ENCODE assay signal across 11 mouse cellular contexts in genomic region chr5:140251989-140252388, GRCm38 (mm10).
DNase-seq lines count a peak whose midpoint lies in the region; ATAC-seq and TF ChIP-seq lines count a peak whose summit lies in the region.
"Had no signal": no experiment of that assay in that cellular context is flagged by ENCODE, and none has a peak within 500 bp of the region (broad histone marks: within the 10 kb centered on the region; RNA-seq: fewer than 3 reads in every experiment).

No protein-coding gene starts in this region.

- H3K4me1 ChIP-seq in forebrain, embryonic 14.5 days (ENCODE audit: control insufficient read depth, insufficient read depth, low read length): no peaks in the 10 kb centered on the region; the same call in 1 of the 2 replicates
- peaks cover 18% of the 10 kb centered on the region for H3K4me1 ChIP-seq in forebrain, embryonic 12.5 days
- no peaks in the 10 kb centered on the region for H3K4me1 ChIP-seq in heart, embryonic 11.5 days (ENCODE audit: control insufficient read depth, insufficient read depth, low read length)
- H3K4me1 ChIP-seq: embryonic facial prominence, embryonic 12.5 days; liver, embryonic 15.5 days had no signal

- H3K4me2 ChIP-seq in forebrain, embryonic 14.5 days (ENCODE audit: low read length): no peak overlapping the region
- H3K4me2 ChIP-seq in forebrain, embryonic 12.5 days: no peak overlapping the region
- no peak overlapping the region for H3K4me2 ChIP-seq in heart, embryonic 11.5 days
- H3K4me2 ChIP-seq: embryonic facial prominence, embryonic 12.5 days; liver, embryonic 15.5 days had no signal

- H3K27me3 ChIP-seq in forebrain, embryonic 14.5 days (replicated peaks; ENCODE audit: control insufficient read depth, insufficient read depth, low read length): no peaks in the 10 kb centered on the region
- H3K27me3 ChIP-seq in forebrain, embryonic 12.5 days: no peaks in the 10 kb centered on the region
- peaks cover 18% of the 10 kb centered on the region for H3K27me3 ChIP-seq in heart, embryonic 11.5 days (ENCODE audit: control insufficient read depth, insufficient read depth, low read length)
- H3K27me3 ChIP-seq: embryonic facial prominence, embryonic 12.5 days; liver, embryonic 15.5 days had no signal

- H3K4me3 ChIP-seq in forebrain, embryonic 14.5 days (ENCODE audit: low read depth, low read length): no peak overlapping the region
- no peak overlapping the region for H3K4me3 ChIP-seq in forebrain, embryonic 12.5 days (replicated peaks)
- no peak overlapping the region for H3K4me3 ChIP-seq in heart, embryonic 11.5 days (ENCODE audit: low read depth, low read length)
- H3K4me3 ChIP-seq: embryonic facial prominence, embryonic 12.5 days; liver, embryonic 15.5 days had no signal

- peak; percentile 50; the same call in 1 of the 2 replicates for ATAC-seq in forebrain, embryonic 14.5 days
- no peak for ATAC-seq in forebrain, embryonic 12.5 days (ENCODE audit: low FRiP score)
- no peak for ATAC-seq in heart, embryonic 11.5 days (replicated peaks; ENCODE audit: insufficient number of reproducible peaks, low FRiP score, low TSS enrichment)

- H3K27ac ChIP-seq in forebrain, embryonic 14.5 days (ENCODE audit: low read depth, low read length): peak overlapping the region; percentile 5; the same call in 1 of the 2 replicates
- no peak overlapping the region for H3K27ac ChIP-seq in forebrain, embryonic 12.5 days
- H3K27ac ChIP-seq in heart, embryonic 11.5 days (ENCODE audit: low read depth, low read length): no peak overlapping the region
- H3K27ac ChIP-seq: embryonic facial prominence, embryonic 12.5 days; liver, embryonic 15.5 days had no signal

- peak; percentile 52 for DNase-seq in forebrain, embryonic 14.5 days (ENCODE audit: low spot score)
- peak; percentile 28 to 56 for DNase-seq in layer of hippocampus, adult 18-20 months (ENCODE audit: low spot score in 2 of 2)
- no peak for DNase-seq in layer of hippocampus, postnatal 25 days (ENCODE audit: extremely low spot score in 1 of 2, low spot score in 1 of 2)
- DNase-seq in brain, embryonic 14.5 days (ENCODE audit: low read depth): peak; percentile 63
- DNase-seq in cerebellum, postnatal 36 days: peak; percentile 26 to 27
- no peak for DNase-seq in urinary bladder, adult 2 months (ENCODE audit: low spot score)
- DNase-seq: kidney, postnatal 10 days had no signal

- H3K9me3 ChIP-seq in forebrain, embryonic 14.5 days (replicated peaks; ENCODE audit: control insufficient read depth, low read length): no peaks in the 10 kb centered on the region
- no peaks in the 10 kb centered on the region for H3K9me3 ChIP-seq in forebrain, embryonic 12.5 days
- H3K9me3 ChIP-seq in heart, embryonic 11.5 days (replicated peaks; ENCODE audit: control insufficient read depth, low read length): no peaks in the 10 kb centered on the region
- H3K9me3 ChIP-seq: embryonic facial prominence, embryonic 12.5 days; liver, embryonic 15.5 days had no signal

- no peak for TF ChIP-seq CTCF in brain, embryonic 14.5 days (IDR thresholded peaks at IDR 0.05; ENCODE audit: borderline replicate concordance, extremely low read depth, insufficient read depth, insufficient read length)

- no peak for TF ChIP-seq POLR2A in brain, embryonic 14.5 days (IDR thresholded peaks at IDR 0.05; ENCODE audit: borderline replicate concordance, extremely low read depth, insufficient read depth, insufficient read length, poor library complexity, severe bottlenecking)

- H3K9ac ChIP-seq in forebrain, embryonic 14.5 days (ENCODE audit: low read length): no peak overlapping the region
- H3K9ac ChIP-seq in forebrain, embryonic 12.5 days: no peak overlapping the region
- no peak overlapping the region for H3K9ac ChIP-seq in heart, embryonic 11.5 days (ENCODE audit: low read depth, low read length)
- H3K9ac ChIP-seq: embryonic facial prominence, embryonic 12.5 days; liver, embryonic 15.5 days had no signal

- no peaks in the 10 kb centered on the region; the same call in 1 of the 2 replicates for H3K36me3 ChIP-seq in forebrain, embryonic 14.5 days (ENCODE audit: control insufficient read depth, insufficient read depth, low read length)
- H3K36me3 ChIP-seq in forebrain, embryonic 12.5 days (replicated peaks): 0 out of 2 replicates have a peak, but pooled peaks cover 5% of the 10 kb centered on the region
- no peaks in the 10 kb centered on the region; the same call in 1 of the 2 replicates for H3K36me3 ChIP-seq in heart, embryonic 11.5 days (ENCODE audit: control insufficient read depth, insufficient read depth, low read length)

- WGBS in forebrain, embryonic 14.5 days: 70% methylated on average over 2 of the region's 2 CpGs
- 90% methylated on average over 2 of the region's 2 CpGs for WGBS in forebrain, embryonic 12.5 days
- 93% methylated on average over 2 of the region's 2 CpGs for WGBS in heart, embryonic 11.5 days (ENCODE audit: insufficient replicate concordance)

Comparison
In these comparisons a context has a peak if more than half of its experiments do, and no peak if none do; other contexts are left out.
1. DNase-seq: peak in forebrain, embryonic 14.5 days (single experiment), layer of hippocampus, adult 18-20 months (2 of 2), brain, embryonic 14.5 days (single experiment) and cerebellum, postnatal 36 days (2 of 2); none in layer of hippocampus, postnatal 25 days (0 of 2) and urinary bladder, adult 2 months (single experiment).